ENCODE assay signal across 9 mouse cellular contexts in genomic region chr7:113151499-113151898, GRCm38 (mm10). TPM values are rescaled to one million over a fixed set of nuclear protein-coding genes. Genes with fewer than 3 reads are reported as not detected.
DNase-seq lines count a peak whose midpoint lies in the region; ATAC-seq and TF ChIP-seq lines count a peak whose summit lies in the region.
"Had no signal": no experiment of that assay in that cellular context is flagged by ENCODE, and none has a peak within 500 bp of the region (broad histone marks: within the 10 kb centered on the region; RNA-seq: fewer than 3 reads in every experiment).

No protein-coding gene starts in this region.

- H3K4me3 ChIP-seq in forebrain, embryonic 10.5 days, result no peak overlapping the region
- H3K4me3 ChIP-seq in forebrain, embryonic 11.5 days (ENCODE audit: low read depth, low read length), result no peak overlapping the region
- H3K4me3 ChIP-seq in heart, embryonic 10.5 days, result no peak overlapping the region
- H3K4me3 ChIP-seq in stomach, embryonic 14.5 days (ENCODE audit: low read depth, low read length), result no peak overlapping the region
- no peak overlapping the region for H3K4me3 ChIP-seq in midbrain, postnatal 0 days (ENCODE audit: low read depth, low read length)
- H3K4me3 ChIP-seq: hindbrain, embryonic 15.5 days had no signal

- 75% methylated on average over 6 of the region's 6 CpGs for WGBS in forebrain, embryonic 10.5 days
- 74% methylated on average over 6 of the region's 6 CpGs for WGBS in forebrain, embryonic 11.5 days
- WGBS in heart, embryonic 10.5 days, result 27% methylated on average over 6 of the region's 6 CpGs
- WGBS in stomach, embryonic 14.5 days, result 54% methylated on average over 6 of the region's 6 CpGs
- WGBS in midbrain, postnatal 0 days, result 61% methylated on average over 6 of the region's 6 CpGs

- no peak overlapping the region for H3K4me2 ChIP-seq in forebrain, embryonic 11.5 days (ENCODE audit: low read depth, low read length, severe bottlenecking)
- no peak overlapping the region for H3K4me2 ChIP-seq in stomach, embryonic 14.5 days (replicated peaks; ENCODE audit: low read depth, low read length)
- no peak overlapping the region for H3K4me2 ChIP-seq in midbrain, postnatal 0 days (ENCODE audit: low read depth, low read length, poor library complexity, severe bottlenecking)
- H3K4me2 ChIP-seq: hindbrain, embryonic 15.5 days had no signal

- peak overlapping the region; percentile 4 for H3K27ac ChIP-seq in forebrain, embryonic 10.5 days
- H3K27ac ChIP-seq in forebrain, embryonic 11.5 days (ENCODE audit: low read depth, low read length), result no peak overlapping the region
- peak overlapping the region; percentile 74 for H3K27ac ChIP-seq in heart, embryonic 10.5 days
- H3K27ac ChIP-seq in stomach, embryonic 14.5 days (ENCODE audit: low read length), result peak overlapping the region; percentile 44; the same call in 1 of the 2 replicates
- H3K27ac ChIP-seq in midbrain, postnatal 0 days (ENCODE audit: low read depth, low read length), result no peak overlapping the region
- H3K27ac ChIP-seq: hindbrain, embryonic 15.5 days had no signal

- H3K36me3 ChIP-seq in forebrain, embryonic 10.5 days (replicated peaks), result no peaks in the 10 kb centered on the region
- no peaks in the 10 kb centered on the region for H3K36me3 ChIP-seq in forebrain, embryonic 11.5 days (ENCODE audit: control insufficient read depth, insufficient read depth, low read length)
- no peaks in the 10 kb centered on the region for H3K36me3 ChIP-seq in heart, embryonic 10.5 days
- H3K36me3 ChIP-seq in stomach, embryonic 14.5 days (ENCODE audit: control insufficient read depth, insufficient read depth, low read length), result no peaks in the 10 kb centered on the region
- no peaks in the 10 kb centered on the region for H3K36me3 ChIP-seq in midbrain, postnatal 0 days (ENCODE audit: insufficient read depth, low read length)
- H3K36me3 ChIP-seq: hindbrain, embryonic 15.5 days had no signal

- ATAC-seq in forebrain, embryonic 11.5 days (replicated peaks; ENCODE audit: low FRiP score), result no peak
- no peak for ATAC-seq in stomach, embryonic 14.5 days (ENCODE audit: insufficient number of reproducible peaks, insufficient read depth, low FRiP score, low read depth)
- ATAC-seq in midbrain, postnatal 0 days (ENCODE audit: low FRiP score), result no peak

- peaks cover 11% of the 10 kb centered on the region for H3K27me3 ChIP-seq in forebrain, embryonic 10.5 days (ENCODE audit: poor library complexity, severe bottlenecking)
- H3K27me3 ChIP-seq in forebrain, embryonic 11.5 days (ENCODE audit: control insufficient read depth, insufficient read depth, low read length), result no peaks in the 10 kb centered on the region
- H3K27me3 ChIP-seq in heart, embryonic 10.5 days (ENCODE audit: insufficient read depth, poor library complexity, severe bottlenecking), result no peaks in the 10 kb centered on the region
- H3K27me3 ChIP-seq in stomach, embryonic 14.5 days (ENCODE audit: control insufficient read depth, insufficient read depth, low read length), result no peaks in the 10 kb centered on the region
- H3K27me3 ChIP-seq in midbrain, postnatal 0 days (ENCODE audit: insufficient read depth, low read length), result no peaks in the 10 kb centered on the region
- H3K27me3 ChIP-seq: hindbrain, embryonic 15.5 days had no signal

- peaks cover 46% of the 10 kb centered on the region for H3K4me1 ChIP-seq in forebrain, embryonic 10.5 days
- H3K4me1 ChIP-seq in forebrain, embryonic 11.5 days (replicated peaks; ENCODE audit: control insufficient read depth, insufficient read depth, low read length), result peaks cover 2% of the 10 kb centered on the region; the same call in 1 of the 2 replicates
- peaks cover 42% of the 10 kb centered on the region for H3K4me1 ChIP-seq in heart, embryonic 10.5 days
- H3K4me1 ChIP-seq in stomach, embryonic 14.5 days (ENCODE audit: control insufficient read depth, insufficient read depth, low read length), result peaks cover 14% of the 10 kb centered on the region; the same call in 1 of the 2 replicates
- H3K4me1 ChIP-seq in midbrain, postnatal 0 days (ENCODE audit: insufficient read depth, low read length), result 0 out of 2 replicates have a peak, but pooled peaks cover 4% of the 10 kb centered on the region

- no peak for DNase-seq in forebrain, embryonic 10.5 days (ENCODE audit: extremely low spot score, low spot score)
- DNase-seq in forebrain, embryonic 11.5 days (ENCODE audit: low spot score), result no peak
- DNase-seq in retina, postnatal 1 day, result peak; percentile 52
- DNase-seq in retina, embryonic 14.5 days (ENCODE audit: low spot score), result no peak
- DNase-seq in heart, embryonic 10.5 days (ENCODE audit: low spot score), result no peak
- DNase-seq in midbrain, postnatal 0 days (ENCODE audit: low spot score), result no peak
- no peak for DNase-seq in frontal cortex, postnatal 36 days (ENCODE audit: low spot score in 2 of 2)

- H3K9ac ChIP-seq in forebrain, embryonic 11.5 days (ENCODE audit: low read length), result no peak overlapping the region
- no peak overlapping the region for H3K9ac ChIP-seq in stomach, embryonic 14.5 days (replicated peaks; ENCODE audit: low read depth, low read length)
- H3K9ac ChIP-seq in midbrain, postnatal 0 days (replicated peaks; ENCODE audit: low read length, poor library complexity, severe bottlenecking), result no peak overlapping the region
- H3K9ac ChIP-seq: hindbrain, embryonic 15.5 days had no signal

- TF ChIP-seq CTCF in midbrain, postnatal 0 days (IDR thresholded peaks at IDR 0.05), result no peak

- H3K9me3 ChIP-seq in forebrain, embryonic 10.5 days, result no peaks in the 10 kb centered on the region
- no peaks in the 10 kb centered on the region for H3K9me3 ChIP-seq in forebrain, embryonic 11.5 days (ENCODE audit: control insufficient read depth, low read length)
- H3K9me3 ChIP-seq in heart, embryonic 10.5 days, result no peaks in the 10 kb centered on the region
- no peaks in the 10 kb centered on the region for H3K9me3 ChIP-seq in stomach, embryonic 14.5 days (ENCODE audit: control insufficient read depth, low read depth, low read length)
- H3K9me3 ChIP-seq in midbrain, postnatal 0 days (ENCODE audit: low read length), result no peaks in the 10 kb centered on the region
- H3K9me3 ChIP-seq: hindbrain, embryonic 15.5 days had no signal

RNA-seq across cellular contexts. Expression of gene Arntl, which starts 55.8 kb away (rescaled TPM):
- polyA plus RNA-seq in forebrain, embryonic 10.5 days (2016; fragmentation: Nextera tagmentation; extraction: Ambion mirVana), result 7.7 and 8.6 TPM in 2 replicates
- 9.2 and 11.6 TPM in 2 replicates for polyA plus RNA-seq in forebrain, embryonic 11.5 days (2014; fragmentation: Nextera tagmentation; extraction: Ambion mirVana)
- polyA plus RNA-seq in heart, embryonic 10.5 days (2016; fragmentation: Nextera tagmentation; extraction: Ambion mirVana), result 6.3 and 7.0 TPM in 2 replicates
- 14.0 and 14.6 TPM in 2 replicates for polyA plus RNA-seq in stomach, embryonic 14.5 days (2014; fragmentation: Nextera tagmentation; extraction: Ambion mirVana)
- total RNA-seq in midbrain, postnatal 0 days (2014; rRNA removed), result 27.3 and 29.7 TPM in 2 replicates
- 21.1 and 23.0 TPM in 2 replicates for polyA plus RNA-seq in midbrain, postnatal 0 days (2015; fragmentation: Nextera tagmentation; extraction: Ambion mirVana)

Comparison
In these comparisons a context has a peak if more than half of its experiments do, and no peak if none do; other contexts are left out.
1. H3K27ac ChIP-seq: peak in forebrain, embryonic 10.5 days (single experiment), heart, embryonic 10.5 days (single experiment) and stomach, embryonic 14.5 days (single experiment); none in forebrain, embryonic 11.5 days (single experiment) and midbrain, postnatal 0 days (single experiment).